Mouse (Mus musculus) liver, embryonic 11.5 days (tissue): ENCODE measurements around the gene Wdr5. TPM values are rescaled to one million over a fixed set of nuclear protein-coding genes. Genes with fewer than 3 reads are reported as not detected.

ENCODE experiments used
- ATAC-seq: fragments of 200-750 bp; cut with Nextera tagmentation; replicated peaks from 2 replicates; pipeline ENCODE4 v1.8.0; 2017; ENCODE audit warnings: moderate number of reproducible peaks, mild to moderate bottlenecking, moderate TSS enrichment, moderate library complexity; ENCODE audit not compliant: low FRiP score
- DNase-seq: peaks from one replicate; pipeline ENCODE4 v3.0.0-alpha.2; 2017; ENCODE audit warnings: low spot score
- H3K27ac ChIP-seq: fragments of 300-500 bp; sonication (generic); 2 replicates; pipeline ENCODE4 v1.5.1; 2014; ENCODE audit warnings: mild to moderate bottlenecking, low read depth, low read length, control low read depth
- H3K27me3 ChIP-seq: fragments of 300-500 bp; sonication (generic); replicated peaks from 2 replicates; pipeline ENCODE4 v1.6.1; 2014; ENCODE audit warnings: low read length, mixed read lengths; ENCODE audit not compliant: control insufficient read depth, insufficient read depth
- H3K36me3 ChIP-seq: fragments of 300-500 bp; sonication (generic); 2 replicates; pipeline ENCODE4 v1.6.1; 2014; ENCODE audit warnings: mild to moderate bottlenecking, low read length, moderate library complexity, mixed read lengths; ENCODE audit not compliant: control insufficient read depth, insufficient read depth
- H3K4me1 ChIP-seq: fragments of 300-500 bp; sonication (generic); replicated peaks from 2 replicates; pipeline ENCODE4 v1.6.1; 2014; ENCODE audit warnings: low read length, mixed read lengths; ENCODE audit not compliant: control insufficient read depth, insufficient read depth
- H3K4me2 ChIP-seq: fragments of 300-500 bp; sonication (generic); 2 replicates; pipeline ENCODE4 v1.6.1; 2014; ENCODE audit warnings: mild to moderate bottlenecking, control low read depth, moderate library complexity
- H3K4me3 ChIP-seq: fragments of 300-500 bp; sonication (generic); 2 replicates; pipeline ENCODE4 v1.5.1; 2014; ENCODE audit warnings: low read depth, low read length, control low read depth
- H3K9ac ChIP-seq: fragments of 300-500 bp; sonication (generic); 2 replicates; pipeline ENCODE4 v1.6.1; 2014; ENCODE audit warnings: low read depth, low read length, control low read depth
- H3K9me3 ChIP-seq: fragments of 300-500 bp; sonication (generic); 2 replicates; pipeline ENCODE4 v1.6.1; 2016; ENCODE audit warnings: low read length, inconsistent platforms, mixed read lengths; ENCODE audit not compliant: control insufficient read depth
- WGBS: fragments of 180-500 bp; shearing (Covaris S2); extraction: QIAGEN DNeasy Blood & Tissue Kit; methylation state at CpG from one replicate; pipeline ENCODE4 v1.1.7; 2014; 5-methylcytosine and 5-hydroxymethylcytosine counted together
- polyA plus RNA-seq: library from polyadenylated mRNA; unstranded; fragments of >200 nt; fragmentation: Nextera tagmentation; extraction: Ambion mirVana; gene quantifications from 2 replicates; pipeline ENCODE4 v1.2.1, GENCODE M21; 2014

Wdr5 gene
- polyA plus RNA-seq, 1 experiment from 2014 or later = 76.7 TPM

DNA sequence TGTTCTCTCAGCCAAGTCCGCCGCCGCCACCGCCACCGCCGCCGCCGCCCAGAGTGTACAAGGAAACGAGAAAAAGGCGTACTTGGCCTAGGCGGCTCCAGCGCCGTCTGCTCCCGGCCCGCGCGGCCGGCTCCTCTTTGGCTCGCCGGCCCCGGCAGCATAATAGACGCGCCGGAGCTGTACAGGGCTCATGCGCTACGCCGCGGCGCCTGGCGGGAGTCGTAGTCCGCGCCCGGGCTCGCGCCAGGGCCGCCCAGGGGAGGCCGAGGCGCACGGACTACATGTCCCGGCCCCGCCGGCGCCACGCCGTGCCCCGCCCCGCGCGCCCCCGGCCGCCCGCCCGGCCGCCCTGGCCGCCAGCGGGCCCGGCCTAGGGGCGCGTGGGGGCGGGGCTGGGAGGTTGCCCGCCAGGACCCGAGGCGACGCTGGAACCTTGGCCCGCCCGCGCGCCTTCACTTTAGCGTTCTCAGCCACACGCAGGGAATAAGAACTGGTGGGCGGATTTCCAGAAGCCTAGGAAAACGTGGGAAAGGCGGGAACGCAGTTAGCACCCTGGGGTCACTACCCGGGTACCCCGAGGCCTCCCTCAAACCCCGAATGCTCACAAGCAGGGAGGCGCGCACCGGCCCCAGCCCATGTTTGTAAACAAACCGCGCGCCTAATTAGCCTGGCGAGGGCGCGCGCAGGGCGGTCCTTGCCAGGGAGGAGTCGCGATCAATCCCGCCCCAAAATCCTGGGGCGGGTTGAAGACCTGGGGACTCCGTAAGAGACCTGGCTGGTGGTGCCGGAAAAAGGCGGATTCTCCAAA is 39.3 kb upstream of the Wdr5 start:
- Histone ChIP-seq H3K4me1 (peaks cover 41% of the 10 kb centered on the region), H3K27me3 (no peaks in the 10 kb centered on the region), H3K4me3 (peak overlapping the region; percentile 94), H3K9ac (peak overlapping the region; percentile 87), H3K9me3 (no peaks in the 10 kb centered on the region), H3K27ac (peak overlapping the region; percentile 89), H3K4me2 (peak overlapping the region; percentile 75), H3K36me3 (peaks cover 2% of the 10 kb centered on the region; the same call in 1 of the 2 replicates)
- WGBS = under 1% methylated on average over 90 of the region's 96 CpGs
- ATAC-seq = peak; percentile 96
- DNase-seq = peak; percentile 87

- H3K4me1 ChIP-seq = peaks cover 33% of the 10 kb centered on the region
- peak overlapping the region; percentile 66 for H3K9ac ChIP-seq
- no peaks in the 10 kb centered on the region for H3K9me3 ChIP-seq
- WGBS = 37% methylated on average over 11 of the region's 11 CpGs
- no peaks in the 10 kb centered on the region for H3K36me3 ChIP-seq
- ATAC-seq = no peak
- DNase-seq = no peak
- peak overlapping the region; percentile 75 for H3K4me2 ChIP-seq
- no peaks in the 10 kb centered on the region for H3K27me3 ChIP-seq
- H3K4me3 ChIP-seq = peak overlapping the region; percentile 94
- peak overlapping the region; percentile 89; the same call in 1 of the 2 replicates for H3K27ac ChIP-seq
These were observed 38.4 kb upstream of the Wdr5 start for GRCm38 (mm10) chr2:27476303-27477192.

DNA sequence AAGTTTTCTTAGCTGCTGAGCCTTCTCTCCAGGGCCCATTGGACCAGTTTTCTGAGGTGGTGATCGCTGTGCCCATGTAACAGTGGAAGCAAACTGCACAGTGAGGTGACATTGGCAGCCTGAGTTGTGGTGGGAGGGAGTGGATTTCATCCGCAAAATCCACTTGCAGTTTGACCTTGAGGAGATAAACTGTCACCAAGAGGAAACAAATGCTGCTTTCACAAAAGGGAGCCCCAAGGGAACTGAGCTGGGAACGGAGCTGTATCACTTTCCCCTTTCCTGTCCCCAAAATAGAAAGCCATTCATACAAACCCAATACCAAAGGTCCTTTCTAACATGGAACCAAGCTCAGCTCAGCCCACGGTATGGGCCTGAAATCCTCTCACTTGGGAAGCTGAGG is 35.1 kb upstream of the Wdr5 start:
- Histone ChIP-seq H3K4me3 (no peak overlapping the region), H3K27ac (no peak overlapping the region; the same call in 1 of the 2 replicates), H3K4me2 (no peak overlapping the region), H3K9me3 (no peaks in the 10 kb centered on the region), H3K36me3 (no peaks in the 10 kb centered on the region), H3K9ac (no peak overlapping the region), H3K4me1 (peaks cover 7% of the 10 kb centered on the region), H3K27me3 (no peaks in the 10 kb centered on the region)
- DNase-seq (no peak), ATAC-seq (no peak)
- 54% methylated on average over 4 of the region's 4 CpGs for WGBS

GRCm38 (mm10) chr2:27480367-27480766 is 34.6 kb upstream of the Wdr5 start:
- Histone ChIP-seq H3K4me2 (no peak overlapping the region), H3K4me1 (peaks cover 7% of the 10 kb centered on the region), H3K9me3 (no peaks in the 10 kb centered on the region), H3K27ac (no peak overlapping the region), H3K27me3 (no peaks in the 10 kb centered on the region), H3K9ac (no peak overlapping the region), H3K4me3 (no peak overlapping the region), H3K36me3 (no peaks in the 10 kb centered on the region)
- DNase-seq (no peak), ATAC-seq (no peak)
- 72% methylated on average over 4 of the region's 4 CpGs for WGBS

DNA sequence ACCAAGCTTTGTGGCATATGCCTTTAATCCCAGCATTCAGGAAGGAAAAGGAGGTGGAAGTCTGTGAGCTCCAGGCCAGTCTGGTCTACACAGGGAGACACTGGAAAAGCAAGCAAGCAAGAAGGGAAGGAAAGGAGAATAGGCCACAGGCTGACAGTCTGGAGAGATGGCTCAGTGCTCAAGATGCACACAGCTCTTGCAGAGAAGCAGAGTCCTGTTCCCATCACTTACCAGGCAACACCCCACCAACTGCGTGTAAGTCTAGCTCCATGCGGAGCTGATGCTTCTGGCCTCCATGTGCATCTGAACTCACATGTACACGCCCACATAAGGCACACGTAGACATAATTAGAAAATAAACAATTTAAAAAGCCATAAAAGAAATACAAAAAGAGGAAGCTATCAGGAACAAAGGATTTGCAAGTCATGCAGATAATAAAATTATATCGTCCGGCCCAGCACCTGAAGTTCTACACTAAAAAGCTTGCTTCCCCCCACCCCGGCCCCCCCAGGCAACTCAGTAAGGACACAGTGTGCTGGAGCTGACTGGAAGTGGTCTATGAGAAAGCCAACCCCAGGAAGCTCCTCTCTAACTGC is 32.6 kb upstream of the Wdr5 start:
- H3K9me3 ChIP-seq = no peaks in the 10 kb centered on the region
- no peak overlapping the region for H3K27ac ChIP-seq
- 75% methylated on average over 7 of the region's 7 CpGs for WGBS
- H3K27me3 ChIP-seq = no peaks in the 10 kb centered on the region
- no peak overlapping the region for H3K4me2 ChIP-seq
- H3K36me3 ChIP-seq = no peaks in the 10 kb centered on the region
- H3K4me1 ChIP-seq = peaks cover 6% of the 10 kb centered on the region; the same call in 1 of the 2 replicates
- H3K9ac ChIP-seq = no peak overlapping the region
- no peak overlapping the region for H3K4me3 ChIP-seq
- DNase-seq = no peak
- no peak for ATAC-seq

- DNase-seq = no peak
- Histone ChIP-seq H3K36me3 (no peaks in the 10 kb centered on the region), H3K9ac (no peak overlapping the region), H3K27ac (peak overlapping the region; percentile 38), H3K9me3 (no peaks in the 10 kb centered on the region), H3K4me2 (no peak overlapping the region), H3K4me3 (no peak overlapping the region), H3K27me3 (no peaks in the 10 kb centered on the region), H3K4me1 (peaks cover 10% of the 10 kb centered on the region; the same call in 1 of the 2 replicates)
- no peak for ATAC-seq
- 54% methylated on average over 4 of the region's 4 CpGs for WGBS
These were observed 28.2 kb upstream of the Wdr5 start for GRCm38 (mm10) chr2:27486725-27487124.

DNA sequence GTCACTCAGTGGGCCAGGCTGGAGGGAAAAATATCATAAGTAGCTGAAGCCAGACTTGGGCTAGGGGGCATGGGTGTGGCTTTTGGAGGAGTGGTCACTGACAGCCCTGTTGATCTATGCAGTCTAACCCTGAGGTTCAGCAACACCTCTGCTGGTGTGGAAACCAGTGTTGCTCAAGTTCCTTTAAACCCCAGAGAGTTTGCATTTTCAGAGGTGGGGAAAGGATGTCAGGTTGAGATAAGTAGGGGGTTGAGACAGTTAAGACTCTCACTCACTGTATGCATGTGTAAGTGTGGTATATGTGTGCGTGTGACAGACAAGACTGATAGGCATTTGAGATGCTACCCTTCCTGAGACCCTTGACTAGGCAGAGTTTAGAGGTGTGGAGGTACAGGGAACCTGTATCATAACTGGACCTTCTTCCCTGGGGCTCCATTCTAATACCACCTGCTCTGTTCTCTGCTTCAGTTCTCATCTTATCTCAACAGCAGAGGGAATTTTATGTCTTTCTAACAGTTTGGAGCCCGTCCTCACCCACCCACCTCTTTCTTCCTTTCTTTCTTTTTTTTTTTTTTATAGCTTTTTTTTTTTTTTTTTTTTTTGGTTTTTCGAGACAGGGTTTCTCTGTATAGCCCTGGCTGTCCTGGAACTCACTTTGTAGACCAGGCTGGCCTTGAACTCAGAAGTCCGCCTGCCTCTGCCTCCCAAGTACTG is 27.5 kb upstream of the Wdr5 start:
- Histone ChIP-seq H3K27ac (peak overlapping the region; percentile 38), H3K9me3 (no peaks in the 10 kb centered on the region), H3K36me3 (no peaks in the 10 kb centered on the region), H3K4me1 (peaks cover 10% of the 10 kb centered on the region; the same call in 1 of the 2 replicates), H3K9ac (no peak overlapping the region), H3K4me3 (no peak overlapping the region), H3K4me2 (no peak overlapping the region), H3K27me3 (no peaks in the 10 kb centered on the region)
- ATAC-seq (peak; percentile 84), DNase-seq (no peak)
- WGBS = 46% methylated on average over 3 of the region's 4 CpGs

GRCm38 (mm10) chr2:27488362-27488761 is 26.6 kb upstream of the Wdr5 start:
- Histone ChIP-seq H3K27ac (no peak overlapping the region), H3K4me1 (peaks cover 10% of the 10 kb centered on the region; the same call in 1 of the 2 replicates), H3K4me3 (no peak overlapping the region), H3K36me3 (no peaks in the 10 kb centered on the region), H3K9ac (no peak overlapping the region), H3K4me2 (no peak overlapping the region), H3K27me3 (no peaks in the 10 kb centered on the region), H3K9me3 (no peaks in the 10 kb centered on the region)
- DNase-seq (no peak), ATAC-seq (no peak)
- WGBS = 74% methylated on average over 1 of the region's 1 CpGs
